Mouse (Mus musculus) E14TG2a.4 (cell line): ENCODE measurements around the gene Hephl1.

Experiments
- CTCF ChIP-seq: conservative IDR thresholded peaks from 2 replicates; pipeline ENCODE4 v1.5.1; 2014; ENCODE audit warnings: low read length
- NANOG ChIP-seq: IDR thresholded peaks from 2 replicates; pipeline ENCODE4 v1.6.1; 2014; ENCODE audit warnings: borderline replicate concordance, low read length, mixed read lengths

- no peak for TF ChIP-seq CTCF
- TF ChIP-seq NANOG, result no peak
Measured at GRCm38 (mm10) chr9:15003676-15004297, 108.1 kb downstream of the Hephl1 start.
